Comparison of ENCODE assay signal across 7 mouse cellular contexts in the genomic region with DNA sequence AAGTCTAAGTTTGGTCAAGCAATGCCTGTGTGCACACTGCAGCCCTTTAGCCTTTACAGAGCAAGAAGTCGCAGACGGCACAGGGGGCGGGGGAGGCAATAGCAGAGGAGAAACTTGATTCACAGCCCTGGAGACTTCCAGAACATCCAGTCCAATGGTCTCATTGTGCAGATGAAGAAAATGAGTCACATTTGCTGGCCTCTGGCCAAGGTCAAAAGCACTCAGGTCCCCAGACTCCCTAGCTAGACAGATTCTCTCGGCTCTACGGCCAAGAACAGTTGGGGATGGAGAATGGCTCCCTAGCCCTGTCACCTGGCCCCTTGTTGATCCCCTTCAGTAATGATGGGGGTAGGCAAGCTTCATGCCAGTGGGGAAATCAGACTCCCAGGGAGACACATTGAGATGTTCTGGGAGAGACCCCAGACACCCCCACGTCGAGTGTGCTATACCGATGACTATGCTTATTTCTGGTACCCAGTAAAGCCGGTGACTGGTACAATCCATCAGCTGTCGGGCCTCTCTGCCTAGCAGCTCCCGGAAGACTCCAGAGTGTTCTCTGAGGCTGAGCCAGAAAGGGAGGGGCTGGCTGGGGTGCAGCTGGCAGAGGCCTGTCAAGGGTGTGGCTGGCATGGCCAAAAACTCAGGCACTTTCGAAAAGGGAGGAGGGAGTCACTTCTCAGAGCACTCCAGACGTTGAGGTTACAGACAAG. TPM values are rescaled to one million over a fixed set of nuclear protein-coding genes. Genes with fewer than 3 reads are reported as not detected.
DNase-seq lines count a peak whose midpoint lies in the region; ATAC-seq lines count a peak whose summit lies in the region.

No protein-coding gene starts in this region.

- peak; percentile 33 for DNase-seq in midbrain, embryonic 14.5 days
- peak; percentile 71 for DNase-seq in brain, adult 2 months (ENCODE audit: low read depth, low spot score)
- peak; percentile 85 to 90 for DNase-seq in gastrocnemius, postnatal 36 days
- peak; percentile 70 for DNase-seq in kidney, adult 9 months
- no peak for DNase-seq in embryo, embryonic 11 days

- H3K4me3 ChIP-seq in midbrain, embryonic 14.5 days (replicated peaks; ENCODE audit: low read depth, low read length) = no peak overlapping the region
- H3K4me3 ChIP-seq in midbrain, embryonic 15.5 days = no peak overlapping the region

- WGBS in midbrain, embryonic 14.5 days = 54% methylated on average over 13 of the region's 13 CpGs
- 53% methylated on average over 13 of the region's 13 CpGs for WGBS in midbrain, embryonic 15.5 days

- H3K27me3 ChIP-seq in midbrain, embryonic 14.5 days (ENCODE audit: control insufficient read depth, insufficient read depth, low read length) = no peaks in the 10 kb centered on the region
- H3K27me3 ChIP-seq in midbrain, embryonic 15.5 days (replicated peaks) = no peaks in the 10 kb centered on the region

- no peak for ATAC-seq in midbrain, embryonic 14.5 days (ENCODE audit: low FRiP score, low TSS enrichment)
- no peak for ATAC-seq in midbrain, embryonic 15.5 days (replicated peaks)
- ATAC-seq in monocyte, adult 5-6 weeks (replicated peaks; ENCODE audit: insufficient number of reproducible peaks, low FRiP score, low TSS enrichment, poor library complexity, severe bottlenecking) = 0 out of 2 replicates have a peak, but pooled peaks have one; percentile 24

- H3K27ac ChIP-seq in midbrain, embryonic 14.5 days (replicated peaks; ENCODE audit: low read depth, low read length) = 0 out of 2 replicates have a peak overlapping the region, but pooled peaks have one; percentile 6
- H3K27ac ChIP-seq in midbrain, embryonic 15.5 days = no peak overlapping the region

- no peaks in the 10 kb centered on the region for H3K9me3 ChIP-seq in midbrain, embryonic 14.5 days (ENCODE audit: control insufficient read depth, low read length)
- H3K9me3 ChIP-seq in midbrain, embryonic 15.5 days = no peaks in the 10 kb centered on the region

- intact Hi-C loops in gastrocnemius, postnatal 36 days (cut with DNase I) = loop anchor here (5.0 kb wide), 1 partner anchor 183 kb away; no protein-coding TSS in a partner anchor

- no peak overlapping the region for H3K9ac ChIP-seq in midbrain, embryonic 14.5 days (replicated peaks; ENCODE audit: low read length)
- H3K9ac ChIP-seq in midbrain, embryonic 15.5 days = no peak overlapping the region

- peaks cover 3% of the 10 kb centered on the region; the same call in 1 of the 2 replicates for H3K4me1 ChIP-seq in midbrain, embryonic 14.5 days (ENCODE audit: control insufficient read depth, insufficient read depth, low read length)
- H3K4me1 ChIP-seq in midbrain, embryonic 15.5 days = peaks cover 9% of the 10 kb centered on the region

- no peaks in the 10 kb centered on the region for H3K36me3 ChIP-seq in midbrain, embryonic 14.5 days (ENCODE audit: control insufficient read depth, insufficient read depth, low read length)
- no peaks in the 10 kb centered on the region for H3K36me3 ChIP-seq in midbrain, embryonic 15.5 days (replicated peaks)

- H3K4me2 ChIP-seq in midbrain, embryonic 14.5 days (ENCODE audit: low read length) = no peak overlapping the region
- H3K4me2 ChIP-seq in midbrain, embryonic 15.5 days = no peak overlapping the region

RNA-seq across cellular contexts. Expression of a gene that starts 8.1 kb away (rescaled TPM):
- polyA plus RNA-seq in midbrain, embryonic 14.5 days (2014; fragmentation: Nextera tagmentation; extraction: Ambion mirVana) = 5.5 and 6.4 TPM in 2 replicates
- 13.4 and 13.9 TPM in 2 replicates for polyA plus RNA-seq in midbrain, embryonic 15.5 days (2015; fragmentation: Nextera tagmentation; extraction: Ambion mirVana)
- 100 to 1,000 TPM; 269 to 277 TPM for total RNA-seq in gastrocnemius, postnatal 36 days (2021)
- 1.9 TPM in 1 of 3 replicates, not detected in the others for total RNA-seq in monocyte, adult 5-6 weeks (2017)

RNA-seq across cellular contexts. Expression of a gene that starts 54.8 kb away (rescaled TPM):
- polyA plus RNA-seq in midbrain, embryonic 14.5 days (2014; fragmentation: Nextera tagmentation; extraction: Ambion mirVana) = 420 and 582 TPM in 2 replicates
- 845 and 866 TPM in 2 replicates for polyA plus RNA-seq in midbrain, embryonic 15.5 days (2015; fragmentation: Nextera tagmentation; extraction: Ambion mirVana)
- total RNA-seq in gastrocnemius, postnatal 36 days (2021) = 100 to 1,000 TPM; 297 to 301 TPM
- 86.4 to 119 TPM (median 100 TPM) in 3 replicates for total RNA-seq in monocyte, adult 5-6 weeks (2017)

Comparison
In these comparisons a context has a peak if more than half of its experiments do, and no peak if none do; other contexts are left out.
1. RNA of a gene that starts 8.1 kb away (total RNA-seq): 269 to 277 TPM in gastrocnemius, postnatal 36 days; 1.9 TPM in monocyte, adult 5-6 weeks; every median in the first group is over 10 times any median in the second.